Mouse (Mus musculus) liver, adult 2 months (tissue): ENCODE measurements at regions not wholly inside any gene's neighbourhood (a gene's known extent, or its start where the extent isn't known, plus 50 kb on each side); places are given as distances from the start of the nearest gene placed in this dataset.

Experiments
- CTCF ChIP-seq: fragments of 200-500 bp; IDR thresholded peaks from 2 replicates; pipeline ENCODE4 v1.5.1; 2011; ENCODE audit warnings: low read depth, low read length, control low read depth
- POLR2A ChIP-seq: fragments of 200-500 bp; IDR thresholded peaks from 2 replicates; pipeline ENCODE4 v1.6.1; 2011; ENCODE audit warnings: low read length, control low read depth; ENCODE audit not compliant: insufficient read depth; ENCODE audit errors: extremely low read depth

GRCm38 (mm10) chr3:123754011-123754610 is 63.5 kb upstream of the Ndst3 start:
- TF ChIP-seq CTCF (no peak), POLR2A (no peak)
